Mouse (Mus musculus): ENCODE measurements around the gene Cog2.

Cog2 gene

GRCm38 (mm10) chr8:124516525-124516924, 4.0 kb upstream of the Cog2 start:
- no peak for DNase-seq (ENCODE audit: extremely low read depth, low read depth)

- DNase-seq (ENCODE audit: extremely low read depth, low read depth): no peak
Observed at GRCm38 (mm10) chr8:124517142-124517541, 3.4 kb upstream of the Cog2 start.

GRCm38 (mm10) chr8:124521946-124522345, 1.4 kb downstream of the Cog2 start:
- no peak for DNase-seq (ENCODE audit: extremely low read depth, low read depth)

- DNase-seq (ENCODE audit: extremely low read depth, low read depth): no peak
Observed at GRCm38 (mm10) chr8:124526261-124526660, 5.7 kb downstream of the Cog2 start.

GRCm38 (mm10) chr8:124530076-124530475, 9.5 kb downstream of the Cog2 start:
- no peak for DNase-seq (ENCODE audit: extremely low read depth, low read depth)

- no peak for DNase-seq (ENCODE audit: extremely low read depth, low read depth)
Observed at GRCm38 (mm10) chr8:124530556-124530955, 10.0 kb downstream of the Cog2 start.

- no peak for DNase-seq (ENCODE audit: extremely low read depth, low read depth)
Observed at GRCm38 (mm10) chr8:124530996-124531395, 10.4 kb downstream of the Cog2 start.

- DNase-seq (ENCODE audit: extremely low read depth, low read depth): no peak
Observed at GRCm38 (mm10) chr8:124532626-124533025, 12.1 kb downstream of the Cog2 start.

GRCm38 (mm10) chr8:124535451-124535850, 14.9 kb downstream of the Cog2 start:
- DNase-seq (ENCODE audit: extremely low read depth, low read depth): no peak

- no peak for DNase-seq (ENCODE audit: extremely low read depth, low read depth)
Observed at GRCm38 (mm10) chr8:124540906-124541305, 20.3 kb downstream of the Cog2 start.

- DNase-seq (ENCODE audit: extremely low read depth, low read depth): no peak
Observed at GRCm38 (mm10) chr8:124542001-124542400, 21.4 kb downstream of the Cog2 start.

- no peak for DNase-seq (ENCODE audit: extremely low read depth, low read depth)
Observed at GRCm38 (mm10) chr8:124543272-124543671, 22.7 kb downstream of the Cog2 start.

- DNase-seq (ENCODE audit: extremely low read depth, low read depth): no peak
Observed at GRCm38 (mm10) chr8:124546371-124546770, 25.8 kb downstream of the Cog2 start.

- DNase-seq (ENCODE audit: extremely low read depth, low read depth): no peak
Observed at GRCm38 (mm10) chr8:124546815-124547214, 26.2 kb downstream of the Cog2 start.

GRCm38 (mm10) chr8:124547269-124547668, 26.7 kb downstream of the Cog2 start:
- DNase-seq (ENCODE audit: extremely low read depth, low read depth): no peak

- no peak for DNase-seq (ENCODE audit: extremely low read depth, low read depth)
Observed at GRCm38 (mm10) chr8:124548187-124548586, 27.6 kb downstream of the Cog2 start.

- no peak for DNase-seq (ENCODE audit: extremely low read depth, low read depth)
Observed at GRCm38 (mm10) chr8:124551011-124551661, 30.6 kb downstream of the Cog2 start.

GRCm38 (mm10) chr8:124555113-124555750, 34.7 kb downstream of the Cog2 start:
- DNase-seq (ENCODE audit: extremely low read depth, low read depth): no peak

GRCm38 (mm10) chr8:124556164-124556563, 35.6 kb downstream of the Cog2 start:
- DNase-seq (ENCODE audit: extremely low read depth, low read depth): no peak

- no peak for DNase-seq (ENCODE audit: extremely low read depth, low read depth)
Observed at GRCm38 (mm10) chr8:124556658-124557057, 36.1 kb downstream of the Cog2 start.

- no peak for DNase-seq (ENCODE audit: extremely low read depth, low read depth)
Observed at GRCm38 (mm10) chr8:124557476-124557875, 36.9 kb downstream of the Cog2 start.

- no peak for DNase-seq (ENCODE audit: extremely low read depth, low read depth)
Observed at GRCm38 (mm10) chr8:124567126-124567525, 46.6 kb downstream of the Cog2 start.

GRCm38 (mm10) chr8:124567584-124567983, 47.0 kb downstream of the Cog2 start:
- DNase-seq (ENCODE audit: extremely low read depth, low read depth): no peak
